Mouse (Mus musculus) ES-E14 (cell line): ENCODE measurements around the gene Slc6a20b.

Experiments used
- CHD2 ChIP-seq: IDR thresholded peaks from 2 replicates; pipeline ENCODE4 v1.6.1; 2014; ENCODE audit warnings: mild to moderate bottlenecking, low read depth, low read length, inconsistent platforms
- HCFC1 ChIP-seq: IDR thresholded peaks from 2 replicates; pipeline ENCODE4 v1.6.1; 2012; ENCODE audit warnings: low read length, inconsistent platforms, borderline replicate concordance; ENCODE audit not compliant: insufficient read depth
- MAFK ChIP-seq: IDR thresholded peaks from 2 replicates; pipeline ENCODE4 v1.6.1; 2014; ENCODE audit warnings: mild to moderate bottlenecking, low read depth, low read length, inconsistent platforms; ENCODE audit not compliant: insufficient read depth
- ZC3H11A ChIP-seq: IDR thresholded peaks from 2 replicates; pipeline ENCODE4 v1.6.1; 2012; ENCODE audit warnings: low read depth, mild to moderate bottlenecking, inconsistent platforms, low read length, borderline replicate concordance

DNA sequence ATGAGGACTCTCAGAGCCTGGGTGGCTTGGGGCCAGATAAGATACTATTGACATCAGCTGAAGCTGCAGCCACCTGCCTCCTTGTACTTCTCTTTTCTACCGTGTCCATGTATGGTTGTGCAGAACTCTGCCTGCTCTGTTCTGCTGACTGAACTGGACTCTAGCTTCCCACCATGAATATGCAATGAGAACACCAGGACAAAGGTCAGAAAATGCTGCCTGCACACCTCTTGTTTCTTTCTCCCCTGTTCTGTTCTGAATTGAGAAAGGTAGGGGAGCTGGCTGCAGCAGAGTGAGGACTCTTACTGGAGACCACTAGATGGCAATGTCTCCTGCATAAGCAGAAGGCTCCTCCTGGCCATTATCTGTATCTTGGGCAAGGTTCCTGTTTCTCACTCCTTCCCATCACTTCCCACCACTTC is 6.3 kb upstream of the Slc6a20b start:
- no peak for TF ChIP-seq MAFK
- TF ChIP-seq ZC3H11A: peak; percentile 53; the same call in 1 of the 2 replicates
- no peak for TF ChIP-seq HCFC1
- TF ChIP-seq CHD2: no peak
